Mouse (Mus musculus): ENCODE data around the gene Arfgap3. TPM values are rescaled to one million over a fixed set of nuclear protein-coding genes. Genes with fewer than 3 reads are reported as not detected.

Arfgap3 gene
- 69.5 and 82.3 TPM in 2 replicates for polyA plus RNA-seq (2012; rRNA removed)

GRCm38 (mm10) chr15:83349954-83350711, at the start of gene Arfgap3:
Arfgap3 (minus strand) TSS chr15:83350247.

GRCm38 (mm10) chr15:83251176-83252004, 98.7 kb downstream of the Arfgap3 start, which contains the start of gene A4galt:
A4galt (minus strand) TSS chr15:83251774.

Other genes with a start within 250 kb of the Arfgap3 start
- 109 and 116 TPM in 2 replicates for gene Rrp7a, start 227.4 kb downstream of the Arfgap3 start, polyA plus RNA-seq (2012; rRNA removed)
- 48.7 and 53.0 TPM in 2 replicates for gene Poldip3, start 200.9 kb downstream of the Arfgap3 start, polyA plus RNA-seq (2012; rRNA removed)
- gene Cyb5r3, start 177.7 kb downstream of the Arfgap3 start, polyA plus RNA-seq (2012; rRNA removed) = 158 and 174 TPM in 2 replicates
- 43.6 and 57.2 TPM in 2 replicates for gene A4galt, start 98.5 kb downstream of the Arfgap3 start, polyA plus RNA-seq (2012; rRNA removed)
- gene Pacsin2, start 114.4 kb upstream of the Arfgap3 start, polyA plus RNA-seq (2012; rRNA removed) = 71.5 and 72.2 TPM in 2 replicates
- gene Ttll1, start 160.6 kb upstream of the Arfgap3 start, polyA plus RNA-seq (2012; rRNA removed) = 6.0 and 7.4 TPM in 2 replicates
- 12.6 and 24.5 TPM in 2 replicates for gene Bik, start 176.6 kb upstream of the Arfgap3 start, polyA plus RNA-seq (2012; rRNA removed)
- gene Tspo, start 213.3 kb upstream of the Arfgap3 start, polyA plus RNA-seq (2012; rRNA removed) = 507 and 539 TPM in 2 replicates
- gene Mcat, start 213.5 kb upstream of the Arfgap3 start, polyA plus RNA-seq (2012; rRNA removed) = 25.0 and 30.4 TPM in 2 replicates
- 24.5 and 28.4 TPM in 2 replicates for gene Ttll12, start 244.9 kb upstream of the Arfgap3 start, polyA plus RNA-seq (2012; rRNA removed)